Mouse (Mus musculus): Measurements from ENCODE around the gene Ccdc117. TPM values are rescaled to one million over a fixed set of nuclear protein-coding genes. Genes with fewer than 3 reads are reported as not detected.
"Not testable (repeated sequence)": the region's sequence is repeated elsewhere in the genome, so short reads cannot be mapped to it uniquely, and the experiment has no call there.

The Ccdc117 gene
- total RNA-seq, 2 experiments from 2014 or later, result 15.6 to 15.9 TPM

- no peak for DNase-seq
- intact Hi-C loops (cut with DNase I), result no loop called here
These were observed 50.9 kb downstream of the Ccdc117 start for GRCm38 (mm10) chr11:5490989-5491656.

GRCm38 (mm10) chr11:5489433-5489832 lies 52.6 kb downstream of the Ccdc117 start:
- DNase-seq, result not testable (repeated sequence)
- intact Hi-C loops (cut with DNase I), result loop anchor here (2.0 to 10.0 kb wide), 3 partner anchors 29 to 405 kb away; partner anchors contain the start of genes Dbnl and Myl7

- intact Hi-C loops (cut with DNase I), result loop anchor here (1.0 to 10.0 kb wide), 4 partner anchors 143 to 409 kb away; partner anchors contain the start of genes Dbnl and Myl7
- DNase-seq, result peak; percentile 72 to 79
These were observed 56.6 kb downstream of the Ccdc117 start for GRCm38 (mm10) chr11:5485193-5486011.

GRCm38 (mm10) chr11:5482581-5482980 lies 59.4 kb downstream of the Ccdc117 start:
- intact Hi-C loops (cut with DNase I), result loop anchor here (10.0 kb wide), 1 partner anchor 412 kb away; the partner anchor contains the start of gene Myl7
- no peak for DNase-seq

Other genes starting within 250 kb of the Ccdc117 start
- gene Znrf3, start 97.3 kb downstream of the Ccdc117 start, total RNA-seq (2021), result 1 to 10 TPM; 4.3 to 6.9 TPM
- gene Xbp1, start 21.5 kb downstream of the Ccdc117 start, total RNA-seq (2021), result 10 to 100 TPM; 49.4 to 66.7 TPM
- not detected for gene Ankrd36, start 27.5 kb upstream of the Ccdc117 start, total RNA-seq (2021)
- gene Mrps24, start 173.5 kb upstream of the Ccdc117 start, total RNA-seq (2021), result 10 to 100 TPM; 87.6 to 97.9 TPM
- gene Urgcp, start 220.2 kb upstream of the Ccdc117 start, total RNA-seq (2021), result 10 to 100 TPM; 39.1 to 40.1 TPM
- 10 to 100 TPM; 10.7 to 11.2 TPM for gene Dbnl, start 246.3 kb upstream of the Ccdc117 start, total RNA-seq (2021)